18 mouse cellular contexts compared by ENCODE assay signal in the genomic region with DNA sequence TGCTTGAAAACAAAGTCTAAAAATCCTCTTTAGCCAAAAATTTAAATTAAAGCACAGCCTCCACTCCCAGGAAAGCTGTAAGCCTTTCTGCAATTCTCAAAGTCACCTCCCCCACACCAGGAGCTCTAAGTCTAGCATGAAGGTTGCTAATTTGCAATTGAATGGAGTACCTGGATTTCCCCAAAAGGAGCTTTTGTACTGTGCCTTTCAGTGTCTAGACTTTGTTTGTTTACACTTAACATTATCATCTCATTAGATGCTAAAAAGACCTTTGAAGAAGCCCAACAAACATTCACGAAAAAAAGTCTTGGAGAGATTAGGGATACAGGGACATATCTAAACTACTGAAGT. TPM values are rescaled to one million over a fixed set of nuclear protein-coding genes. Genes with fewer than 3 reads are reported as not detected.
"Had no signal": no experiment of that assay in that cellular context is flagged by ENCODE, and none has a peak within 500 bp of the region (broad histone marks: within the 10 kb centered on the region; RNA-seq: fewer than 3 reads in every experiment).

No protein-coding gene starts in this region.

- DNase-seq: liver, postnatal 0 days; lung, adult 2 months; lung, postnatal 14 days; lung, postnatal 36 days; right cerebral cortex, postnatal 14 days; thymus, adult 18-20 months; thymus, postnatal 14 days; thymus, postnatal 36 days had no signal

- H3K9me3 ChIP-seq: lung, embryonic 15.5 days; megakaryocyte, embryonic 14.5 days; midbrain, embryonic 13.5 days; midbrain, embryonic 15.5 days; neural tube, embryonic 12.5 days; stomach, embryonic 15.5 days had no signal

- H3K36me3 ChIP-seq: lung, embryonic 15.5 days; midbrain, embryonic 13.5 days; midbrain, embryonic 15.5 days; neural tube, embryonic 12.5 days; stomach, embryonic 15.5 days had no signal

- H3K27me3 ChIP-seq: lung, embryonic 15.5 days; megakaryocyte, embryonic 14.5 days; midbrain, embryonic 13.5 days; midbrain, embryonic 15.5 days; neural tube, embryonic 12.5 days; stomach, embryonic 15.5 days had no signal

- H3K4me3 ChIP-seq: lung, embryonic 15.5 days; megakaryocyte, embryonic 14.5 days; midbrain, embryonic 13.5 days; midbrain, embryonic 15.5 days; neural tube, embryonic 12.5 days; stomach, embryonic 15.5 days had no signal

- H3K4me1 ChIP-seq: lung, embryonic 15.5 days; megakaryocyte, embryonic 14.5 days; midbrain, embryonic 13.5 days; midbrain, embryonic 15.5 days; neural tube, embryonic 12.5 days; stomach, embryonic 15.5 days had no signal

RNA-seq across cellular contexts. Expression of gene Vmn2r3, which starts 23.8 kb away (rescaled TPM):
- total RNA-seq: megakaryocyte progenitor cell, adult 5-6 weeks; midbrain, postnatal 0 days; monocyte, adult 5-6 weeks; neutrophil, adult 5-6 weeks had no signal
